Mouse (Mus musculus) R1 (cell line): ENCODE results near the gene Ehbp1.
A peak's percentile ranks its signal among the peaks of the same experiment; 100 is the strongest.

Source experiments
- DNase-seq: peaks from one replicate; pipeline ENCODE4 v3.0.0-alpha.2; 2018; ENCODE audit warnings: low read depth, low spot score

Ehbp1 gene

DNA sequence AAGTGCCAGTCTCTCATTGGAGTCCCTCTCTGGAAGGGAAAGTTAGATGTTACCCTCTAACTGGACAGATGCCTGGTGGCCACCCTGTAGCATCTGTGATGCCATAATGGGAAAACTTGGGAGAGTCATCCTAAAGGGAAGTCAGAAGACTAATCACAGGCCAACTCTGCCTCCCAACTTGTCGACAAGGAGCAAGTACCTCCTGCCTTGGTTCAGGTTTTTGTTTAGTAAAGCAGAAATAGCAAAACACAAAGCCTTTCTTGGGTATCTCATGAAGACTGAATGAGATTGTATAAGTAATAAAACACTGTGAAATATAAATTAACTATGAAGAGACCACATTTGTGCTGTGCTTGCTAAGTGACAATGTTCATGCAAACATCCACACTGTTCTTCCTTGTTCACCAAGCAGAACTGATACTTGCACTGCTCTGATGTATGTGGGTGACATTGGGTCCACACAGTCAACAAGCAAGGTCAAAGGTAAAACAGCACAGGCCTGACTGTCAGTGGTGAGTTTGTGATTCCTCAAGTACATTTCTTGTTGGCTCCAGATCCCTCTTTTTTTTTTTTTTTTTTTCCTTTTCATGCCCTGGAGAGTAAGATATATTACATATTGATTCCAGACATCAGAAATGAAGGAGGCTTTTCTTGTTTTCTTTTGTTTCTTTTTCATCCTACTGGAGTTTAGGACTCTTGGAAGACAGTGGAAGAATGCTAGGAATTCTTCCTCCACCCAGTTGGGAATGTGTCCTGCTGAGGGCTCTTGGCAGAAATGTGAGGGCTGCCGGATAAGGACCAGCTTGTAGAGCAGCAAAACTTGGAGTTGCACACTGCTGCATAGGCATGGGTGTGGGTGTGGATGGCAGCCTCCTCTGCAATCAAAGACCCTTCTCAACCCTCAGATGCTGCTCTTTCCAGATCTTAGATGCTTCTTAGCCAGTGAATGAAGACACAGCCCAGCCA lies at the start of gene Ehbp1:
Gene Ehbp1, minus strand, starts transcription at position 51 of the 966 bp plus-strand sequence.
- peak; percentile 96 for DNase-seq

DNA sequence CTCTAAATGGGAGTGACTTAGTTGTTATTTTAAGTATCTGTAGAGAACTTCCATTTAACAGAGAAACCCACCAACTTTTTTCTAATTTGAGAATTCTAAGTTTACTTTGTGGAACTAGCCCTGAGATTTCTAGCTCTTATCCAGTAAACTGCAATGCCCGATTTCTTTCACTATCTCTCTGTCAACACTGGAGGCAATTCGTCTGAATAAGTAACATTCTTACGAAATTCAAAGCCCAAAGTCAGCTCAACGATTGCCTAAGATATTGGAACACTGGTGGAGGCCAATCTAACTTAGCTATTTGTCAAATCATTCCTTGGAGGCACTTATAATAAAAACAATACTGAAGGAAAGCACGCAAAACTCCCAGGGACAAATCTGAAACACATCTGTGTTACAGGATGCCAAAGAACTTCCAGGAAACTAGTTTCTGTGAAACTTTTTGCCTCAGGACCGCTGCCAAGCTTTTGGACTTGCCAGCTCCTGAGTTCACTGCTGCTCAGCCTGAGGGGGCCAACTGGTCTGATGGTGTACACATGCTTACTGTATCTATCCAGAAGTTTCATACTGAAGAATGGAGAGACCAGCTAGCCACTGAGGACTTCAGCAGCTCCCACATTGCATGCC lies 45.5 kb upstream of the Ehbp1 start:
- no peak for DNase-seq

DNA sequence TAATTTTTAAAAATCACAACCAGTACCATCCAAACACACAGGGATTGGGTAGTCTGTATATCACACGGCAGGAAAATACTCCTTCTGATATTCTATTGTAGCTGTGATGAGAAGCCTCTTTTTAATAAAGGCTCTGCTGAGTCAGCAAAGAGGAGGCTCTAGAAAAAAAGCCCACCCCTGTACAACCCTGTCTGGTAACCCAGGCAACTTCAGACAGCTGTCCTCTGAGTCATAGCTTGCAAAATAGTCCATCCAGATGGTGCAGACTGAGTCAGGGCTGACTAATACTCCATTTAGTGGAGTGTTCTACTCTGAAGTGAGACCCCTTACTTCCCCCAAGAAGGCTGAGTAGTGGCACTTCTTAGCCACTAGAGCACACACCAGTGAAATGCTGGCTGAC lies 41.4 kb upstream of the Ehbp1 start:
- DNase-seq: no peak

GRCm38 (mm10) chr11:22374811-22375210 lies 32.7 kb upstream of the Ehbp1 start:
- no peak for DNase-seq

GRCm38 (mm10) chr11:22373290-22373674 lies 31.2 kb upstream of the Ehbp1 start:
- no peak for DNase-seq

DNA sequence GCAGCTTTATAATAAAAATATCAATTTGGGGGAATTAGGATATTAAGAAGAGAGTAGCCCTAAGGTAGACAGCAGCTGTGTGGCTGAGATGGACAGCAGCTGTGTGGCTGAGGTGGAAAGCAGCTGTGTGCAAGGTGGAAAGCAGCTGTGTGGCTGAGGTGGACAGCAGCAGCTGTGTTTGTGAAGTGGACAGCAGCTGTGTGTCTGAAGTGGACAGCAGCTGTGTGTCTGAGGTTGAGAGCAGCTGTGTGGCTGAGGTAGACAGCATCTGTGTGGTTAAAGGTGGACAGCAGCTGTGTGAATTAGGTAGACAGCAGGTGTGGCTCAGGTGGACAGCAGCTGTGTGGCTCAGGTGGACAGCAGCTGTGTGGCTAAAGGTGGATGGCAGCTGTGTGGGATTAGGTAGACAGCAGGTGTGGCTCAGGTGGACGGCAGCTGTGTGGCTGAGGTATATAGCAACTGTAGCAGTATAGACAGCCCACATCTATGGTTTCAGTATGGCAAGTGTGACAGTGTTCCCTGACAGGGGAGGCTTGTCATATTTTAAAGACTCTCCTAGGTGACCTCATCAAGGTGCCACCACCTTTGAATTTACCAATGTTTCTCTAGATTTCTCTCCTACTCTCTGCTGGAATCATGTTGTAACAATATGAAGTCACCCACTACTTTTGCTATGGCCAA lies 30.7 kb upstream of the Ehbp1 start:
- no peak for DNase-seq

- DNase-seq: no peak
Observed at GRCm38 (mm10) chr11:22369841-22370240, 27.7 kb upstream of the Ehbp1 start.

GRCm38 (mm10) chr11:22368621-22369020 lies 26.5 kb upstream of the Ehbp1 start:
- no peak for DNase-seq

- no peak for DNase-seq
Observed at GRCm38 (mm10) chr11:22366486-22366885, 24.4 kb upstream of the Ehbp1 start.

GRCm38 (mm10) chr11:22353962-22354621 lies 12.0 kb upstream of the Ehbp1 start:
- no peak for DNase-seq

DNA sequence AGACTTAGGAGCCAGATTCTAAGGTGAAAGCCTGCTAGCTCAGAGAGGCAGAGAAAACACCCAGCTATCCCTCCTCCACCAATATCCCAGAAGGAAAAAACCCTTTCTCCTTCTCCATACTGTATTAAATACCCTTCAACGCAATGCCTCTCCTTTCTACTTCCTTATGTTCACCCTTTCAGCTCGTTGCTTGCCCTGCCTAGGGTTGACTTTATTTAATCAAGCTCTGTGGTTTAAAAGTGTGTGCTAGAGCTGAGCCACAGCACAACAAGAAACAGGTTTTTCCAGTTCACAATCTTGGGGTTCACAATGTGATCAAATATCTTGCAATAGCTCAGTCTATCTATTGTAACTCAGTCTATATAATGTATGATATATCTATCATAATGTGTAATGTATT lies 7.9 kb upstream of the Ehbp1 start:
- no peak for DNase-seq

- DNase-seq: no peak
Observed at GRCm38 (mm10) chr11:22348536-22348910, 6.4 kb upstream of the Ehbp1 start.

- DNase-seq: no peak
Observed at GRCm38 (mm10) chr11:22347651-22348535, 5.8 kb upstream of the Ehbp1 start.

DNA sequence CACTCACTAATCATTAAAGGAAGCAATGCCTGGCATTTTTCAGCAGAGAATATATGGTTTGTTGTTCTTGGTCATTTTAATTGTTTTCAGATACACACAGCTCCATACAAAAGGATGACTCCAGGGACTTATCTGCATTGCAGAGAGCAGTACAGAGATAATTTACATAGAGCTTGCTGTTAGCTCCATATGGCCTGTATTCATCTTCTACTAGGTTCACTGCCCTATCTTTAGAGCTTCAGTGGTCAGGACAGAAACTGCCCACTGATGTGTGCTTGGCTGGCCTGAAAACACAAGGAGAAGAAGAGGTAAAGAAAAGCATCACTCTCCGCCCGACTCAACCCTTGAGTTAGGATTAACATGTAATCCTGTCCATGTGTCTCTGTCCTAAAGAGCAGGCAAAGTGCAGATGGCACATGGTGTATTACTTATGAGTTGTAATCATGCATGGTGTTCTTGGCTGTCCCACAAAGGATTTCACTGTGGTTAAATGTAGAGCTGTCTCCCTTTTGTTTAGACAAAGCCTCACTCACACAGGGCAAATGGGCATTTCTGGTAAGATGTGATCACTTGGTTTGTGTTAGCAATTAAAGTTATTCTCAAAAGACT lies 14.7 kb downstream of the Ehbp1 start:
- no peak for DNase-seq

- DNase-seq: no peak
Observed at GRCm38 (mm10) chr11:22317824-22318411, 24.2 kb downstream of the Ehbp1 start.

DNA sequence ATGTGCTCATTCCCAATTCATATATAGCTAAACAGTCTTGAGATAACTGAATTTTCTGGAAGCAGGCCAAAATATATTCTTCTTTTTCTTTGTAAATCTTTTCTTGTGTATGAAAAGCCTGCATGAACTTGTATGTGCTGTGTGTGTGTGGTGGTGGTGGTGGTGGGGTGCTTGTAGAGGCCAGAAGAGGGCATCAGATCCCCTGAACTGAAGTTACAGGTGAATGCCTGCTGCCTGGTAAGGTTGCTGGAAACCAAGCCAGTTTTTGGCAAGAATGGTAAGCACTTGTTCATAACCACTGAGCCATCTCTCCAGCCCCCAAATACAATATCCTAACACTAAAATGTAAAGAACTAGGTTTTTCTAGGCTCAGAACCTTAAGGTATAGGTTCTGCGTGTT lies 26.3 kb downstream of the Ehbp1 start:
- peak; percentile 47 for DNase-seq

DNA sequence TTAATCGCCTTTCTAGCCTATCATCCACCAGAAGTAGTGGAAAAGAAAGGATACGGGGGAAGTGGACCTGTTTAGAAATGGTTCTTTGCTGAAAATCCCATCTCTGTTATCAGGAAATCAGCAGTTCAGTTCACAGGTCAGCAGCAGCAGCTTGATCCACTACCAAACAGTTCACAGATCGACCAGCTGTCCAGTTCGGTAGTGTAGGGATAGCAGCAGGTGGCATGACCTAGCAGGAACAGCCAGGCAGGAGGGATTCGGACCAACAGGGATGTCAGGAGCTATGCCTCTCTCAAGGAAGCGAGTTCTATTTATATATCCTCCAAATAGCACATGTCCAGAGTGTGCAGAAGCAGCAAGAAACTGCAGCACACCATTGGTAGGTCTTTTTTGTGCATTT lies 40.9 kb downstream of the Ehbp1 start:
- DNase-seq: no peak

GRCm38 (mm10) chr11:22289164-22289563 lies 52.9 kb downstream of the Ehbp1 start:
- DNase-seq: no peak

DNA sequence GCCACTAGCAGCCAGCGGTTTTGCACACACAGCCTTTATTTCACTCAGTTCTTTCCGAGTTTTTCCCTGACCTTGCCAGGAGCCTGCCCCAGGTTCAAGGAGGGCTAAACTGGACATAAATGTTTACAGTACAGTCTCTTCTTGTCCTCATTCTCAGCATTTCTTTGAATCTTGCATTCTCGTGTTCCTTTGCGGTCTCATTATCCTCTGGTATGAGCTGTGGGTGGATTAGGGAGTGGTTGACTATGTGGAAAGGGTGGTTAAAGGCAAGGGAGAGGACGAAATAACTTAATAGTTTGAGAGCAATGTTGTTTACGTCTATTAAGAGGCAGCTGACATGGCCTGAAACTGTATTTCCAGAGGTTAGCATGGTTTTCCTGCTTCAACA lies 54.6 kb downstream of the Ehbp1 start:
- DNase-seq: no peak

- DNase-seq: peak; percentile 99
Observed at GRCm38 (mm10) chr11:22286885-22287512, 55.1 kb downstream of the Ehbp1 start.
